Mouse (Mus musculus) CD4-positive naive resting alpha-beta T cell, adult 57 days (primary cell): ENCODE results near the gene Mcpt4. TPM values are rescaled to one million over a fixed set of nuclear protein-coding genes. Genes with fewer than 3 reads are reported as not detected.

Experiments
- total RNA-seq: library from RNA; stranded (reverse); gene quantifications from one replicate; pipeline ENCODE4 v1.2.4, GENCODE M21; 2023

Gene Mcpt4
- total RNA-seq: not detected

DNA sequence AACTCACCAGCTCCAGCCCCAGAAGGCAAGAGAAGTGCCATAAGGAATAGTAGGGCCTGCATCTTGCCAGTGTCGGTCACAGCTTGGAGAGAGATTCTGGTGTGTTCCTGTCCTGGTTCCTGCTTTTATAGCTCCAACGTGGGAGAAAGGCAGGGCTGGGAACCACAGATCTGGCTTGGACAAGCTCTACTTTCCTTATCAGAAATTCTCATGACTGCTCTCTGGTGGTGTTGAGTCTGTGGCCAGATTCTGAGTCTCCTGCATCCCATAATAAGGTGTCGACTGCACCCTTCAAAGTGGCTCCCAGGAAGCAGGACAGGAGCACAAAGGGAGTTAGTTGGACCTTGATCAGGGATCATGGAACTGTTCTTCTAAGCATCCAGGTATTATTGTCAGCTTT lies at the start of gene Mcpt4:
Mcpt4 (minus strand) TSS at position 101 of the 400 bp plus-strand sequence.

DNA sequence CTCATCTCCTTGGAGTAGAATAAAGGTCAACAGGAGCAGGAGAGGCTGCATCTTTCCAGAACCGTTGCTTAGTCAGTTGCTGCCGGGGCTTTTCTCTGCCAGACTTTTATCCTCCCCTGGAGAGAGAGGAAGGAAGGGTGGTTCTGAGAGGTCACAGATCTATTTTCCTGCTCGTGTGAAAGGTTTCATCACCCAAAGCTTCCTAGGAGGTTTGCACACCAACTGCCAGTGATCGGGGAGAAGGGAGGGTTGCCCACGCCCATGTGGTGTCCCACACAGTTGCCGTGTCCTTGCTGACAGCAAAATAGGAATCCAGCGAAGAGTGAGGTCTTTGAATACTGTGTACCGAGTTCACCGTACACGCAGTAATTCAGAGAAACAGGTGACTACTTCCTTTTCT lies 40.3 kb upstream of the Mcpt4 start, which contains the start of gene Ctsg:
Ctsg (minus strand) TSS at position 189 of the 400 bp plus-strand sequence.

DNA sequence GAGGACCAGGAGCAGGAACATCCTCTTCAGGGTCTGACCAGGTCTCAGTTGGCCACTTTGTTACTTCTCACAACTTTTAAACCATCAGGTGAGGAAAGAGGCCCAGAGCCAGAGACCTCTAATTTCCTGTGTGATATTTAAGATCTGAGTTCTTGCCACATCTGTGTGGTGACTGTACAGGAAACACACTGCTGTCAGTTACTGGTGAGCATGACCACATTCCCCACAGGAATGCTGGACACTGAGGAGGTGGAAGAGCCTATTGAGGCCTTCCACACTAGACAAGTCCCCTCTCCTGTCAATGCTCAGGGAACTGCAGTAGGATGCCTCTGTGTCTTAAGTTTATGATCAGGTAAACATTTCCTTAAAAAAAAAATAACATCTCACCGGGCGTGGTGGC lies 23.1 kb upstream of the Mcpt4 start, which contains the start of gene Mcpt8:
Mcpt8 (minus strand) TSS at position 107 of the 400 bp plus-strand sequence.

DNA sequence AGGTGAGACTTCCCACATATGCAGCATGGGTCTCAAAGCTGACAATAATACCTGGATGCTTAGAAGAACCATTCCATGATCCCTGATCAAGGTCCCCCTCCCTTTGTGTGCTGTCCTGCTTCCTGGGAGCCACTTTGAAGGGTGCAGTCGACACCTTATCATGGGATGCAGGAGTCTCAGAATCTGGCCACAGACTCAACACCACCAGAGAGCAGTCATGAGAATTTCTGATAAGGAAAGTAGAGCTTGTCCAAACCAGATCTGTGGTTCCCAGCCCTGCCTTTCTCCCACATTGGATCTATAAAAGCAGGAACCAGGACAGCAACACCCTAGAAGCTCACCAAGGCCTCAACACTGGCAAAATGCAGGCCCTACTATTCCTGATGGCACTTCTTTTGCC lies 20.3 kb downstream of the Mcpt4 start, which contains the start of gene Mcpt2:
Mcpt2 (plus strand) TSS at position 250 of the 400 bp plus-strand sequence.

DNA sequence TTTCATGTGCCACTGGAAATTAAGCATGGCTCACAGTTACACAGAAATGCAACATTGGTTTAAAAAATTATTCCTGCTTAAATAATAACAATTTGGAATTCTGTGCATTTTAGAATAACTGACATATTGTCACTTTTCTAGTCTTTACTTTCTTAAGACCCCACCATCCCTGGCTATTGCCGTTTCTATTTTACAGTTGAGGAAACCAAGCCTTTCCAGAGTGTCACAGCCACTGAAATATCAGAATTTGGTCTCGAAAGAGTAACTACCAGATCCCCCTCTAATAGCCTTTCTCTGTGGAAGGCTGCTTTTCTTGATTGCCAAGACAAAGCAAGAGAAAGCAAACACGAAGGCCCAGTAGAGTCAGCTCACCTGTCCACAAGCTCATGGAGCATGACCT lies 31.7 kb downstream of the Mcpt4 start, which contains the start of gene Mcpt9:
Mcpt9 (minus strand) TSS at position 101 of the 400 bp plus-strand sequence.

DNA sequence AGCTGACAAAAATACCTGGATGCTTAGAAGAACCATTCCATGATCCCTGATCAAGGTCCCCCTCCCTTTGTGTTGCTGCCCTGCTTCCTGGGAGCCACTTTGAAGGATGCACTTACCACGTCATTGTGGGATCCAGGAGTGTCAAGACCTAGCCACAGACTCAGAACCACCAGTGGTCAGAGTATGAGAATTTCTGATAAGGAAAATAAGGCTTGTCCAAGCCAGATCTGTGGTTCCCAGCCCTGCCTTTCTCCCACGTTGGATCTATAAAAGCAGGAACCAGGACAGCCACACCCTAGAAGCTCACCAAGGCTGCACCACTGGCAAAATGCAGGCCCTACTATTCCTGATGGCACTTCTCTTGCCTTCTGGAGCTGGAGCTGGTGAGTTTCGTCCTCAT lies 44.4 kb downstream of the Mcpt4 start, which contains the start of gene Mcpt1:
Mcpt1 (plus strand) TSS at position 301 of the 400 bp plus-strand sequence.

Other genes starting within 250 kb of the Mcpt4 start
- not detected for gene Nfatc4, start 239.2 kb downstream of the Mcpt4 start, total RNA-seq
- 1.0 TPM for gene Nynrin, start 208.3 kb downstream of the Mcpt4 start, total RNA-seq
- gene Cbln3, start 177.9 kb downstream of the Mcpt4 start, total RNA-seq: not detected
- 65.3 TPM for gene Khnyn, start 177.4 kb downstream of the Mcpt4 start, total RNA-seq
- gene Sdr39u1, start 162.0 kb downstream of the Mcpt4 start, total RNA-seq: 33.1 TPM
- not detected for gene Cma1, start 117.6 kb downstream of the Mcpt4 start, total RNA-seq
- gene Cma2, start 111.3 kb downstream of the Mcpt4 start, total RNA-seq: not detected
- not detected for gene Mcpt1, start 44.3 kb downstream of the Mcpt4 start, total RNA-seq
- gene Mcpt9, start 31.8 kb downstream of the Mcpt4 start, total RNA-seq: not detected
- gene Mcpt2, start 20.3 kb downstream of the Mcpt4 start, total RNA-seq: not detected
- 3.9 TPM for gene Mcpt8, start 23.0 kb upstream of the Mcpt4 start, total RNA-seq
- gene Ctsg, start 40.3 kb upstream of the Mcpt4 start, total RNA-seq: not detected
- not detected for gene Gzme, start 58.3 kb upstream of the Mcpt4 start, total RNA-seq
- not detected for gene Gzmd, start 70.3 kb upstream of the Mcpt4 start, total RNA-seq
- not detected for gene Gzmg, start 97.3 kb upstream of the Mcpt4 start, total RNA-seq
- not detected for gene Gzmn, start 112.3 kb upstream of the Mcpt4 start, total RNA-seq
- not detected for gene Gzmf, start 149.1 kb upstream of the Mcpt4 start, total RNA-seq
- not detected for gene Gzmc, start 172.3 kb upstream of the Mcpt4 start, total RNA-seq
- 2.0 TPM for gene Gzmb, start 199.9 kb upstream of the Mcpt4 start, total RNA-seq